Mouse (Mus musculus): ENCODE measurements around the gene Wipi2.

Gene Wipi2

GRCm38 (mm10) chr5:142627398-142627797, at the start of gene Wipi2:
Gene Wipi2, plus strand, starts transcription at chr5:142627698.
- in situ Hi-C loops (cut with MboI, MseI), result no loop called here

- in situ Hi-C loops (cut with MboI, MseI), result loop anchor here in 1 of 2 experiments (5.0 kb wide), 1 partner anchor 139 kb away; no protein-coding TSS in a partner anchor
Measured at GRCm38 (mm10) chr5:142578192-142578591, 49.3 kb upstream of the Wipi2 start.

GRCm38 (mm10) chr5:142581517-142581916, 46.0 kb upstream of the Wipi2 start:
- in situ Hi-C loops (cut with MboI, MseI), result no loop called here

GRCm38 (mm10) chr5:142583616-142584126, 43.8 kb upstream of the Wipi2 start:
- in situ Hi-C loops (cut with MboI, MseI), result no loop called here

- in situ Hi-C loops (cut with MboI, MseI), result no loop called here
Measured at GRCm38 (mm10) chr5:142590953-142591616, 36.4 kb upstream of the Wipi2 start.

- in situ Hi-C loops (cut with MboI, MseI), result no loop called here
Measured at GRCm38 (mm10) chr5:142595698-142596097, 31.8 kb upstream of the Wipi2 start.

- in situ Hi-C loops (cut with MboI, MseI), result no loop called here
Measured at GRCm38 (mm10) chr5:142596723-142597122, 30.8 kb upstream of the Wipi2 start.

- in situ Hi-C loops (cut with MboI, MseI), result no loop called here
Measured at GRCm38 (mm10) chr5:142597648-142598390, 29.7 kb upstream of the Wipi2 start.

GRCm38 (mm10) chr5:142604379-142604778, 23.1 kb upstream of the Wipi2 start:
- in situ Hi-C loops (cut with MboI, MseI), result no loop called here

GRCm38 (mm10) chr5:142605288-142605687, 22.2 kb upstream of the Wipi2 start:
- in situ Hi-C loops (cut with MboI, MseI), result no loop called here

GRCm38 (mm10) chr5:142608259-142608988, 19.1 kb upstream of the Wipi2 start, which contains the start of gene Mmd2:
Gene Mmd2, minus strand, starts transcription at chr5:142608800.
- in situ Hi-C loops (cut with MboI, MseI), result no loop called here

- in situ Hi-C loops (cut with MboI, MseI), result no loop called here
Measured at GRCm38 (mm10) chr5:142608989-142609325, 18.5 kb upstream of the Wipi2 start.

GRCm38 (mm10) chr5:142610362-142610761, 17.1 kb upstream of the Wipi2 start:
- in situ Hi-C loops (cut with MboI, MseI), result no loop called here

- in situ Hi-C loops (cut with MboI, MseI), result no loop called here
Measured at GRCm38 (mm10) chr5:142614513-142614912, 13.0 kb upstream of the Wipi2 start.

GRCm38 (mm10) chr5:142615638-142616037, 11.9 kb upstream of the Wipi2 start:
- in situ Hi-C loops (cut with MboI, MseI), result no loop called here

- in situ Hi-C loops (cut with MboI, MseI), result no loop called here
Measured at GRCm38 (mm10) chr5:142616326-142616725, 11.2 kb upstream of the Wipi2 start.

- in situ Hi-C loops (cut with MboI, MseI), result no loop called here
Measured at GRCm38 (mm10) chr5:142619866-142620265, 7.6 kb upstream of the Wipi2 start.

GRCm38 (mm10) chr5:142621421-142621820, 6.1 kb upstream of the Wipi2 start:
- in situ Hi-C loops (cut with MboI, MseI), result no loop called here

GRCm38 (mm10) chr5:142622134-142622533, 5.4 kb upstream of the Wipi2 start:
- in situ Hi-C loops (cut with MboI, MseI), result no loop called here

- in situ Hi-C loops (cut with MboI, MseI), result no loop called here
Measured at GRCm38 (mm10) chr5:142623080-142623479, 4.4 kb upstream of the Wipi2 start.

- in situ Hi-C loops (cut with MboI, MseI), result no loop called here
Measured at GRCm38 (mm10) chr5:142628726-142629662, 1.5 kb downstream of the Wipi2 start.
